Mouse (Mus musculus): ENCODE data around the gene Ikbkg.
"Not testable (repeated sequence)": the region's sequence is repeated elsewhere in the genome, so short reads cannot be mapped to it uniquely, and the experiment has no call there.

Gene Ikbkg

DNA sequence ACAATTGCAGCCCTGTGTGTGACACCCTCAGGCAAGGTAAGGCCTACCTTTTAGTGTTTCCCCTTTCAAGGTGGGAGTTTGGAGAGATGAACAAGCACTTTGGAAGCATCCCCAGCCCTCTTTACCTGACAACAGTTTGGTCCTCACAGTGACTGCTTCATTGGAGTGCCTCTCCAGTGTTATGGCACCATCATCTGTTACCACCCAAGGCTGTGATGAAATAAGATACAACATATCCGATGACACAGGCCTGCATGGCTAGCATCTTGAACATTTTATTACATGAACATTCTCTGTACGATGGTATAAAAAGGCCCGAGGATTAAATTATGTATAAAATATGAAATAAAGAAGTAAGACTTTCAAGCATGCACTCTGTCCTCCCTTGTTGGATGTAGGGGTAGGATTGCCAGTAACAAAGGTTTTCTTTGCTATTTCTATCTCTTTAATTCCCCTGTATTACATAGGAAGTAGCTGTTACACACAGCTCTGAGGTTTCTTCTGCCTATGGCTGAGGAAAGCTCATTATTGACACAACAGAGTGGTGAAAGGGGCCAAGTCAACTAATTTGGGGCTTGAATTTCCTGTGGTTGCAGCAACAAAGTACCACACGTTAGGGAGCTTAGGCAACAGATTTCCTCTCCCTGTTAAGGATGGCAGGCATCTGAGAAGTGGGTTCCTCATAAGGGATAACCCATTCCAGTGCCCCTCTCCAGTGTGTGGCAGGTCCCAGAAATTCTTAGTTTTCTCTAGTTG is 58.2 kb downstream of the Ikbkg start:
- no peak for DNase-seq (ENCODE audit: low spot score in 2 of 2)

DNA sequence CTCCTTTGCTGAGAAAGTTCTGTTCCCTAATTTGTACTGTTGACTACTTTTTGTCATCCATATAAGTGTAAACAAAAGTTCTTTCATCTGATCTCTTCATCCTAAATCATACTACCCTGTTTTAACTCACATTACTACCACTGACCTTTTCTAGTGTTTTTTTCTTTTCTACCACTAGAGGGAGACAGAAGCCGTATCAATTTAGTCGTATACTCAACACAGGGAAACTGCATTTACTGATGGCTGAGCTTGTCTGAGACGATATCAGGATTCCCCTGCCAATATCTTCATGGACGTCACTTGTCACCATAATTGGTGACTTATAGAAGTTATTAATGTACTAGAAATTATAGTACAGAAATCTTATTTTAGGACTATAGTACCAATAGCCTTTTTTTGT is 59.7 kb downstream of the Ikbkg start:
- DNase-seq (ENCODE audit: low spot score in 2 of 2): no peak

DNA sequence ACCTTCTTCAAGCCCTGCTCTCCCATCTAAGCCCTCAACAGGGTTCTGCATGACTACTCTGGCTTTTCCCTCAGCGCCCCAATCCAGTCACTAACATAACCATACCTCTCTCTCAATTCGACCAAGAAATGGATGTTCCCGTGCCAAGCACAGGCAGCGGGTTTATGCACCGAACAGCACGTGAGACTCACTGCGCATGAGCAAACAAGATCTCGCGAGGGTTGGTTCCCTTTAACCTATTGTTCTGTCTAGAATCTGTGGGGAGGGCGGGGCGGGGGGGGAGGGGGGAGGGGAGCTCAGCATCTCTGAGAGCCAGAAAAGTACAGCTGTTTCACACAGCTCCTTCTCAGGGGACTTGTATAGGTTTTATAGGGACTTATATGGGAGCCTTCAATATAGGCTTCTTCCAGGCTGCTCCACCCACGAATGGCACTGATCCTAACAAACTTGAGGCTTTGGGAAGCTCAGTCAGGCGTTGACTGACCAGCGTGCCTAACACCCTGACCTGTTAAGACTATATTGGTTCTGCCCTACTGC is 88.3 kb downstream of the Ikbkg start, which contains the start of gene Gm6880:
TSS of gene Gm6880 (minus strand) at position 51 of the 537 bp plus-strand sequence.
- DNase-seq (ENCODE audit: low spot score in 2 of 2): not testable (repeated sequence)

DNA sequence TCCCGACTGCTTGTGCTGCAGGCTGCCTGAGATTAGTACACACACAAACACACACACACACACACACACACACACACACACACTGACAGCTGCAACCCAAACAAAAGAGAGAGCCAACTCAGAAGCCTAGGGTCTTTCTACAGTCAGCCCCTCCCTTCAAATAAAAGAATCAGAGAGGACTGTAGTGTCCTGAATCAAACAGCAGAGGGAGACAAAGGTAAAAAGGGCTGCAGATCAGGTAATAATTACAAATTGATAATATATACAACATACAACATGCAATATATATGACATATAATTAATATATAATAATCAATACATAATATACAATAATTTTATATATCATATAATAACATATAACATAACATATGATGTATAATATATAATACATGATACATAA is 104.0 kb downstream of the Ikbkg start:
- no peak for DNase-seq (ENCODE audit: low spot score in 2 of 2)
